Mouse (Mus musculus): ENCODE measurements around the gene Gas7.

DNA sequence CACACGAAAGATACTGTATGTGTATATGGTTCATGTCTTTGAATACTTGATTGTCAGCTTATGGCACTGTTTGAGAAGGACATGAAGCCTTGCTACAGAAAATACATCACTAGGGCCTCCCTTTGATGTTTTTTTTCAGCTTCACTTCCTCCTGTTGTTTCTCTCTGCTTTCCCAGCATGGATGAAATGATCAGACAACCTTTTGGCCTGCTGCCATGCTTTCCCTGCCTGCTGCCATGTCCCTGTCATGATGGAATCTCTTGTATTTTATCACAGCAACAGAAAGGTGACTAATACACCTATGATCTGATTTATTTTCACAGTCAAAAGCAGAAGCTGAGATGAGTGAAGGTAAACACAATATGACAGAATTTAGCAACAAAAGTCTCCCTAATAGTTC, 278.5 kb downstream of the Gas7 start:
- no peak for TF ChIP-seq CTCF (IDR thresholded peaks at IDR 0.05; ENCODE audit: low read depth, low read length)
- no peak for TF ChIP-seq POLR2A (IDR thresholded peaks at IDR 0.05; ENCODE audit: borderline replicate concordance, low read depth, low read length)
